Mouse (Mus musculus): Measurements from ENCODE around the gene Hoxa11.

DNA sequence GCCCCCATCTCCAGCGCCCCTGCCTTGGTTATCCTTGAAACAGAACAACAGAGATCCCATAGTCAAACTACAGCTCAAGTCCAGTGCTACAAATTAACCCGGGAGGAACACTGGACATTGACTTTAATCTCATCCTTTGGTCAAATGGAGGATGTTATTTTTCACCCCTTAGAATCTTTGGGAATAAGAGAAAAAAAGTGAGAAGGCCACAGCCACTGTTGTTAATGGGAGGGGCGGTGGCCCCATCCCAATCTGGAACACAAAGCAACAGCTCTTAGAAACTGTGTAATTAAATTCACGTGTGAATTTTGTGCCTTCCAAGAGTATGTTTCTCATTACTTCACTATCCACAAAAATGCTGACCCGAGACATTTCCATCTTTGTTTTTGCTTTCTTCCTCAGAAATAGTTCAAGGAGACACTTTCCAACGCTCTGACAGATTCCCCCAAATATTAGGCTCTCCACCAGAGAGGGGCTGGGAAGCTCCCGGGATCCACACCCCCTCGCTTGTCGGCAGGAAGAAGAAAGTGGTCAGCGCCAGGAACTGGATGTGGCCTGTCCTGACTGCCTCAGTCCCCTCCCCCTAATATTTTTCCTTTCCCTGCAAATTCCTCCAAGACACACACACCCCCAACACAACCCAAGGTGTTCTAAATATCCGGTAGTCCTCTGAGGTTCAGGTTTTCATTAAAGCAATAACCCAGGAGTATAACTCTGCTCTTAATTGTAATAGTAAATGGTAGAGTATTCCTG lies 18.0 kb downstream of the Hoxa11 start:
- TF ChIP-seq CTCF (IDR thresholded peaks at IDR 0.05; ENCODE audit: extremely low read depth, insufficient read depth, insufficient read length, insufficient replicate concordance) (no peak), POLR2A (IDR thresholded peaks at IDR 0.05; ENCODE audit: low read depth, low read length) (no peak)
